Mouse (Mus musculus): ENCODE measurements around the gene Akap13.

Gene Akap13

DNA sequence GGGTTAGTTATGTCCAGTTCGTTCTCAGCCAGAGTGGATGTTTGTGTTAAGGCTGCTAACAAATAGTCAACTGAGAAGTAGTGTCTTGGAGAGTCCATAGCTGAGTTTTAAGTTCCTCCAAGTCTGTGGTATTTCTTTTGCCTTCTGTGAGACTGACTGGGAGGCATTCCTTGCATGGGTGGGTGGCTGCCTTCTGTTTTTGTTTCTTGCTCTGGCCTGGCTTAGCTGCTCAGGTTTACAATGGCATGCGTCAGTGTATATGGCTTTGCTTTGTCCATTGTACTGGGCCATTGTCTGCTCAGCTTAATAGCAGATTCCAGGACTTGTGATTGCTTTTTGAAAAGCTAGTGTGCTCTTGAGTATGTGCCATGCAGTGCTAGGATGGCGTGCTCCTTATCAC lies 65.9 kb downstream of the Akap13 start:
- DNase-seq: no peak

DNA sequence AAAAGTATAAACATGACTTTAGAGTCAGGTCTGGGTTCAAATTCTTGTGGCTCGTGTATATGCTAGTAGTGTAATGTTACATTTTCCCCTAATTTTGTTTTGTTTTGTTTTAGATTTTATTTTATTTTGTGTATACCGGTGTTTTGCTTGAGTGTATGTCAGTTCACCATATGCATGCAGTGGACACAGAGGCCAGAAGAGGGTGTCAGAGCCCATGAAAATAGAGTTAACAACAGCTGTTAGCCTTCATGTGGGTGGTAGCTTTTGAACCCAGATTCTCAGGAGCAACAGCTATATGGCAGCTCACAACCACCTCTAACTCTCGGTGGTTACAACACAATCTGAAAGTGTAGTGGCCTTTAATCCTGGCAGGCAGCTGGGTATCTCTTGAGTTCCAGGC lies 66.9 kb downstream of the Akap13 start:
- no peak for DNase-seq

DNA sequence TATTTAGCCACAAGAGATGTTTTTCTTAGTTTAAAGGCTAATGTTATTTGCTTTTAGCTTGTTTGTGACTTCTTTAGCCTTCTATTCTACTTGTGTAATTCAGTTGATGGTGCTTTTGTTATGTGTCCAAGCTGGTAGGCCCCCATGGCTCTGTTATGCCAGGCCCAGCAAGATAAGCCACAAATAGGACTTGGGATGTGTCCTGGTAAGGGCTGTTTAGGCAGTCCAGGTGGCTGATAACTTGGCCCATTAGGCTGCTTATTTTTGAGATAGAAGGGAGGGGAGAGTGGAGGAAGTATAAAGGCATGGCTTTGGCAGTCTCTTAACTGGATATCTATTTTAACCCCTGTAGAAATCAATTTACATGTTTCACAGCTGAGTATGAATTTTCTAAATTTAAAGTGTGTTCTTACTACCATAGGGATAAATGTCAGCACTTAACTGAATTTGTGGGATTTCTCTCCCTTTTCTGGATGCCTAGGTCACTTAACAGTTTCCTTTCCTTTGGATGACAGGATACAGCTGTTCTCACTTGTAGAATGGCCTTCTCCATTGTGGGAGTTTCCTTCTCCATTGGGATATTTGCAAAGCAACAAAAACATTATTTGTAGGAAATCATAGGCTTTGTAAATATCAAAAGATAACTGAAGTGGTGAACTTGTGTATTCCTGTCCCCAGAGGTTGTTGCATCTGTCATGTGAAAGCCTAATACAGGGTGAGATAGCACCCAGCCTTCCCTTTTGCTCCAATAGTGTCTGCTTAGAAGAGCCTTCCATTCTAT lies 69.6 kb downstream of the Akap13 start:
- no peak for DNase-seq

DNA sequence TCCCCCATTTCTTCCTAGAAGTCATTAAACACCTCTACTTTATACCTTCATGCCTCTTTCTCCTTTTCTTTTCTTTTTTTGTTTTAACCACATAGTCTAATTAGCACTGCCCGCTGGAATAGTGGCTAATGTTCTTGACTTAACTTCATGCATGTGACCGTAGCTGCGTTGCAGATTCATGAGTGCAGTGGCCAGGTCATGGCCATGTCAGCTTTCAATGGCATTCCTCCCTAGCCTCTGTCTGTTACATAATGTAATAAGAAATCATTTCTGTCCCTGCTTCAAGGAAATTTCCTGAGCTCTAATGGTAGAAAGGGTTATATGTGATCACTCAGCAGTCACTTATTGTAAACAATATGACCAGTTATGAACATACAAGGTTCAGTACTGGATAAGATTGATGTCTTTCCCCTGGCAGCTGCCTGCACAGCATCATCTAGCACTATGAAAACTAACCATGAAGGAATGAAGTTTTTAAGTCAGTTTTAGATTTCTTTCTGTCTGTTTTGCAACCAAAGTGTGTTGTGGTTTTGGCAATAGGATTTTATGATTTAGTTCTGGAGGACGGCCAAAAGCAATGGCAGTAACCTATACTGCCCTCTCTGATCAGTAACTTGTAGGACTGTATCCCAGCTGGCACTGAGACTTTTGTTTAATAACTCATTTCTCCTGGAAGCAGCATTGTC lies 70.5 kb downstream of the Akap13 start:
- DNase-seq: no peak

DNA sequence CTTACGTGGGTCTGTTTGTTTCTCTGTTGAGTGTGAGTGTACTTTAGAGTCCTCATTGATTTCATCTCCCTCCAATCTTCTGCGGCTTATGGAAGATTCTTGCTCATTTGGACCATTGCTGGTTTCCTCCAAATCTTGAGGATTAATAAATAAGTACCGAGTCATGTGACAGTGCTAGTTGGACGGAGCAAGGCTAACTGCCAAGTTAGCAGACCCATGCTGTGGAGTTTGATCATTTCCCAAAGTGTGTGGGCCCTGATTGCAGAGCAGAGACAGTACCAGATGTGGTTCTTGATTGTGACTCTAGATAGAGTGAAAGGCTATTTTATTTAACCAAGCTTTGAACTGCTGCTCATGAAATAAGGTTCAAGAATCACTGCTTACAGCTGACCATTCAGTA lies 73.4 kb downstream of the Akap13 start:
- no peak for DNase-seq

DNA sequence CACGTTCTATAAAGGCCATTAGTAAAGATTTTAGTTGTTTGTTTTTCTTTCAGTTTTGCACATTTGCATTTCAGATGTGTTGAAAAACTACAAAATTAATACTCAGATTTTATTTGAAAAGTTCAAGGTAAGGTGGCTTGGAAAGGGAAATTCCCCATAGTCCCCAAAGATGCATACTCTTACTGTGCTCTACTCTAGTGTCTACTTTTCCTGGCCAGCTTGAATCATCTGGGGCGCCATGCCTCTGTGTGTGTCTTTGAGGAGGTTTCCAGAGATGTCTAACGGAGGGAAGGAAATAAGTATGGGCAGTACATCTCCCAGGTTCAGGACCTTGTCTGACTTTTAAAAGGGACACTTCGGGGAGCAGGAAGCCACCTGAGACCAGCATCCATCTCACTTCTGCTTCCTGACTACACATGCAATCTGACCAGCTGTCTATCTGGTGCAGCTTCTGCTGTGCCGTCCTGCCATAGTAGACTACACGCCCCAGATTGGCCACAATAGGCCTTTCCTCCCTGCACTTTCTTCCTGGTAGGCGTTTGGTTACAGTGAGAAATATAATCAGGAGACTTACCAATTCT lies 74.6 kb downstream of the Akap13 start:
- no peak for DNase-seq

DNA sequence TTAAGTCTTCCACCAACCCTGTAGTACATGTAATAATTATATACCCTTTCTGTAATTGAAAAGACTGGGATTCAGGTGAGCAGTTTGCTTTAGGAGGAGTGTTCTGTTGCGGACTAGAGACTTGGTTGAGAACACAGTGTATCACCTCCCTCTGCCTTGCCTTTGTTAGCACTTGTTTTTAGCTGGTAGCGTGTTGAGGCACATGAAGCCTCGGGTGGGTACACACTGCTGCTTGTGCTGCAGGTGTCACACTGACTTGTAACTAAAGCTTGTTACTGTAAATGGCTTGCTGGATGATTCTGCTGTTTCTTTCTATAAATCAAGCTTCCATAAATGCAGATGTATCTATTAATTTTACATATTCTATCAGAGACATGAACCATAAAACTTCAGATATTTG lies 75.3 kb downstream of the Akap13 start:
- no peak for DNase-seq

DNA sequence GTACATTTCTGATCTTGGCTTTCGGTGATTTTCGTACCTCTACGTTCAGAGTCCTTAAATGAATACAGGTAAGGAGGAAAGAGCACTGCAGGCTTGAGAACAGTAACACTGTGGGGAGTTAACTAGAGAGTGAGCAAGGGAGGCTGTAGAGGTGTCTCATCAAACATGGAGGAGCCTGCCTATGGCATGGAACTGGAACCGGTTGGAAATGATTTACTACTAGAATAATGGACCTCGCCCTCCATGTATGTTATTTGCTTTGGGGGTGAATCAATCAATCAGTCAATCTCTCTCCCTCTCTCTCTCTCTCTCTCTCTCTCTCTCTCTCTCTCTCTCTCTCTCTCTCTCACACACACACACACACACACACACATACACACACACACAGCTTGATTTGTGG lies 77.7 kb downstream of the Akap13 start:
- no peak for DNase-seq

DNA sequence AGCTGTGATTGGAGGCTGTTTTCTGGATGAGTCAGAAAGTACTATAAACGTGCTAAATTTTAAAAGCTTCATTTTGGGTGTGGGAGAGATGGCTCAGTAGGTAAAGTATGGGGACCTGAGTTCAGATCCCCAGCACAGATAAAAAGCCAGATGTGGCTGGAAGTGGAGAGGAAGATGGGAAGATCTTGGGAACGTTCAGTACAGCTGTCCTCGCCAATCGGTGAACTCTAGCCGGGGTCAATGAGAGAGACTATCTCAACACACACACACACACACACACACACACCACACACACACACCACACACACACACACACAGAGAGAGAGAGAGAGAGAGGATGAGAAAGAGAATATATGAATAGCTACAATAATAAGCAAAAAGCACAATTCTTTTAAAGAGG lies 81.0 kb downstream of the Akap13 start:
- no peak for DNase-seq

DNA sequence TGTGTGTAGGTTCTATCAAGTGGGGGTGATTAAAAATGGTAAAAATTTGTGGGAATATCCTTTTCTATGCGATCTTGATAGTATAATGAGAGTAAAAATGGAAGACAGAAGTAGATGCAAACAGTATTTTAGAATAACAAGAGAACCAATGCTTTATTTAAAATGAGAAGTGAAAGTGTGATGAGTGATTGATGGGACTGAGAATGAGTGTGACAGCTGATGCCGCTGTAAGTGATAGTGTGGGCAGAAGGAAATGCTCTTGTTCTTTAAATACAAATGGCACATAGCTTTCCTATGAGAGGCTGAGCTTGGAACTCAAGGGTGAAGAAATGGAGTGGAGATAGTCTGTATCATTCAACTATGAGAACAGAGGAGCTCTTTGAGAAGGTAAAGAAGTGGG lies 82.2 kb downstream of the Akap13 start:
- DNase-seq: no peak

DNA sequence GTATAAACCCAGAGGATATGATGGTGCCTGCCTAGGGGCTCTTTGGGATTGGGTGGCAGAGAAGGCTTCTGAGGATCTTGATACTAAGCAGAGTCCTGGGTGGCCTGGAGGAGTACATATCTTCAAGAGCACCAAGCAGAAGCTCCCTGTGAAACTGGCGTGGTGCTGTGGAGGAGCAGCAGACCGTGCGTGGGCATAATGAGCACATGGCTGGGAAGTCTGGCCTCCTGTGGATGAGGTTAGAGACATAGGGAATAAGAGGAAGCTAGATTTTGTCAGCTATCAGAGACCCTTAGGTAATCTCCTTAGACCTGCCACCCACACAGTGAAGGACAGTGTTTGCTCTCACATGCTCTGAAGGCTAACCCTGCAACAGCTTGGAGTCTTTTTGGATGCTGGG lies 83.2 kb downstream of the Akap13 start:
- DNase-seq: no peak

DNA sequence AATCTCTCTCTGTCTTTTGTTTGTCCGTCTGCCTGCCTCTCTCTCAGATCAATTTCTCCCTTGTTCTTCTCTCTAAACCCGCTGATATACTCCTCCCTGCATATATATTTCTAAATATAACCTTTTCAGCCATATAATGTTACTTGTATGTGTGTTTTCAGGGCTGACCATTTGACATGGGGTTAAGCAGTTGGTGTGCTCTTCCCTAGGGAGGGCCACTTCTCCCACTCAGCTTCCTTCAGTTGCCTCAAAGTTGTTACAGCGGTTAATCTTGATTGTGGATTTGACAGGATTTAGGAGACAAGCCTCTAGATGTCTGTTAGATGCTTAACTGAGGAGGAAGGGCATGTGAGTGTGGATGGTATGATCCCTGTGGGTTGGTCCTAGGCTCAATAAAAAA lies 83.8 kb downstream of the Akap13 start:
- DNase-seq: no peak

DNA sequence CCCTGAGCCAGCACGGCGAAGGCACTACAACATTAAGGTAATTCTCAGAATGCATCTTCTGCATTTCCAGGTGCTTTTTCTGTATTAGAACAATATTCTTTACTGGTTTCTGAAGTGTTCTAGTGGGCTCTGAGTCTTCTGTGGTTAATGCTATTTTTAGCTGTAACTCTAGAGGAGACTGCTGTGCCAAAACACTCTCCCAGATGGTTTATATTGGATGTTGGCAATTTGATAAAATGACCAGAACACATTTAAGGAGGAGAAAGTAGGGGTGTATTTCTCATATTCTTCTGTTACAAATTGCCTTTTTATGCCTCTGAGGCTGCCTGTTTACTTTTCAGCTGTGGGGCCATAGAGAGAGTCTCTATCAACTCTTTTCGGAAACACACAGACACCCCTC lies 94.5 kb downstream of the Akap13 start:
- DNase-seq: no peak

DNA sequence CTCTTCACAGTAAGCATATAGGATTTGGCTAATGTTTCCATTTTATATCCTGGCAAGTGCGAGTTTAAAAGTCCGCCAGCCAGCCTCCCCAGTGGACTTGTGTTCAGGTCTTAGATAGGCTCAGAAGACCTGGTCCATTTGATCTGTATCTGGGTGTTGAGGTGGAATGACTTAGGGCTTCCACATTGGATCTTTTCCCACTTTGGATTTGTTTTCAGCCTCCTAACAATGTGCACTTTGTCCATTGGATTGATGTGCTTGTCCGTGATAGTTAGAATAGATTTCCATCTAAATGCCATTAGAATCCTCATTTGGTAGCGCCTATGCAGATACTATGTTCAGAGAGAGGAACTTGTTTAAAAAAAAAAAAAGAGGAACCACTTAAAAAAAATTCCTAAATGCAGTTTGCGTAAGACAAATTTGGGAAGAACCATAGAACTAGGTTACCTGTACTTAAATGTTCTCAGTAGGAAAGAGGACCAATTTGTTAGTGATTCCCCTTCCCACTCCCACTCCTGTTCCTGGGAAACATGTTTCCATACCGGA lies 95.5 kb downstream of the Akap13 start:
- DNase-seq: no peak

DNA sequence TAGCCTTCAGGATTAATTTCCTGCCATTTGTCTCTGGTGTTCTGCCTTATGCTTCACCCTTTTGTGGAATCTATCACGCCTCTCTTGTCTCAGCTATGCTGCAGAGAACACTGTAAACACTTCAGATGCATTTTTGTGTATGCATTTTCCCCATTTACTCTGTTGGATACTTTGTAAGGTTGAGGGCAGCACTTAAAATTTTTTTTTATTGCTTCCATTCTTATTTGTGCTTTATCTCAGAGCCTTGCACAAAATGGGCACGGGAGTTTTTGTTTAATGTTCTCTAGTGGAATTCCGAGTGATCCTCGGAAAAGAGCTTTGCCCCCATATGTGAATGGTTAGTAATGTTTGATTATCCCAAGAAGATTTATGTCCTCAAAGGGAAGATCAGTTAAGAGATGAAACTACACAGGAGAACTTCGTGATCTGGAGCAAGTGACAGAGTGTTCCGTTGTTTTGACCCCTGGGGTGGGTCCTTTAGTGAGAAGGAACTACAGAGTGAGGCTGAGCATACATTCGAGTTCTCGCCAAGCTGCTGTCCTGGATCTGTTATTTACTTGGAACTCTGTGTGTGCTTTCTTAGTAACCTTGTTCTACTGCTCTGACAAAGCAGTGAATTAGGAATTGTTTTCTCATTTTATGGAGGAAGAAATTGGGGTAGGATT lies 97.8 kb downstream of the Akap13 start:
- no peak for DNase-seq

DNA sequence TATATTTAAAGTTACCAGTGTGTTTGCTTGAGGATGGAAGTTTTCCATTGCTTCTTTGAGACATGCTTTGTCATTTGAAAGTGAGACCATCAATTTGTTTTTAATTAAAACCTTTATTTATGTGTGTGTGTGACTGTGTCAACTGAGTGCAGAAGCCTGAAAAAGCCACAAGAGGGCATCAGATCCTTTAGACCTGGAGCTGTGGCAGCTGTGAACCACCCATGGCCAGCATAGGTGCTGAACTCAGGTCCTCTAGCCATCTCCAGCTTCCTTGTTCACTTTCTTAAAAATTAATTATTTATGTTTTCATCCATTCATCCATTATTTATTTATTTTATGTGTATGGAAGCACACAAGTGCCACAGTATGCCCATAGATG lies 98.3 kb downstream of the Akap13 start:
- DNase-seq: no peak

DNA sequence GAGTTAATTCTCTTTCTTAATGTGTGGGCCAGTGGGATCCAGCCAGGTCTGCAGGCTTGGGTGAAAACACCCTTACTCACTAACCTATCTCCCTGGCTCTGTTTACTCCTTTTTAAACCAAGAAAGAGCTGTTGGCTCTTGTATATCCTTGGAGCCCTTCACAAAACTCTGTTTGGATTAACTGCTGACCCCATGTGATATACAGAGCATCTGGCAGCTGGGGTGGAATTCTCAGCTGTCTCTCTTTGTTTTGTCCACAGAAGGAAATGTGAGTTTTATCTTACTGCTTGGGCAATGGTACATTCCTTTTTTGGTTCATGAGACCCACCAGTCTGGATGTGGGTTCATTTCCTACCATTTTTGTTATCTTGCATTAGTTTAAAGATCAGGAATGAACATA lies 98.7 kb downstream of the Akap13 start:
- no peak for DNase-seq

DNA sequence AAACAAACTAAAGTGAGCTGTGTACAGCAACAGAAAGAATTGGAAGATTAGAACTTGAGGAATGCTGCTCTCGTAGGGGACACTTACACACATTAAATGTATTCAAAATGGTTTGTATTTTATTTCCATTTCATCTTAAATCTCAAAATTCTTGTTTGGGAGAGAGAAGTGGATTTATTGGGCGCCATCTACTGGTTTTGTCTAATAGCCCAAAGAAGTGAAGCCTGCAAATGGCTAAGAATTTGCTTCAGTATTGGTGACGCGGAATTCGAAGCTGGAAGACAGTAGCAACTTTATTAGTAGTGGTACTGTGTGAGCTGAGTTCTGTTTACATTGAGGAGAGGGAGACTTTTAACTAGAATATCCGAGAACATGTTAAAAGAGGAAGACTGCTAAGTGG lies 100.6 kb downstream of the Akap13 start:
- peak in 1 of 2 experiments; percentile 18 for DNase-seq

DNA sequence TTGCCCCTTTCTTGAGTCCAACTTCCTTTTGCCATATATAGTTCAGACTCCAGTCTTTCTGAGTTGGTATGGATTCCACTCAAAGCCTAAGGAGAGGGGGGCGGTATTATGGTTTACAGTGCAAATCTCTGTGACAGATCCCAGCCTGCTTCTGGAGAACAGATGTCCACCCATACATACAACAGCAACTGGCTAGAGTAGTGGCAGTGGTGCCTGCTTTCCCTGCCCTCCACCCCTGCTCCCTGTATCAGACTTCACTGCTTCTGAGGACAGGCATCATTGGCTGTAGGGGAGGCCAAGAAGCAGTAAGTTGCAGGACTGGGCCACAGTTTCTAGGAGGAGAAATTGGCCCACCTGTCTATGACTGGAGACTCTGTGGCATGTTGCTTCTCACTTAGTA lies 102.9 kb downstream of the Akap13 start:
- DNase-seq: no peak

DNA sequence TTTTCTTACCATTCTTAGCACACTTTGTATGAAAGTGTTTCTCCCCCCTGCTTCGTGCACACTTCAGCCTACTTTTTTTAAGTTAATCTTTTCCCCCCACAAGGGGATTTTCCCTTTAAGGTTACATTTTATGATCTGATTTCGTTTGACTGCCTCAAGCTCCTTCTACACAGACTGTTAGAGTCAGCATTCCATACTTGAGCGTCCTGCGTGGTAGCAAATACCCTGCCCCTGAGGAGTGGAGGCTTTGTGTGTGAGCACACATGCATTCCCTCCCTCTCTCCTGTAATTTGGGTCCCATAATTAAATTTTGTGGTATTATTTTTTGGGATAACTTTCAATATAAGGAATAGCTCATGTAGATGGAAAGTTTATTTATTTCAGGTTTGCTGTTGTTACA lies 103.8 kb downstream of the Akap13 start:
- no peak for DNase-seq

DNA sequence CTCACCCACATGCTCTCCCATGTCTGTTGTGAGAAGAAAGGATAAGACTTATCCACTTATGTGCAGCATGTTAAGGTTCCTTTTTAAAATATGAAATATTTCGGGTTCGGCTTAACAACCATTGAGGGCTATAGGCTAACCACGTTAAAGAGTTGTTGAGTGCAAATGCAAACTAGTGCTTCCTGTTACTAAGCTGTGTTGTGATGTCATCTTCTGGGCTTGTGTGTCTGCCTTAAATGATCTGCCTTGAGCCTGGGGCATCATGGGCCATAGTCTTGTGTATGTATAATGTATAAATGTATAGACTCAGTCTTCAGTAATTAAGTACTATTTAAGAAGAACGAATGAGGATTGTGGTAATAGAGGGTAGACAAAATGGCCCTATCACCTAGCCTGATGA lies 104.6 kb downstream of the Akap13 start:
- DNase-seq: no peak

DNA sequence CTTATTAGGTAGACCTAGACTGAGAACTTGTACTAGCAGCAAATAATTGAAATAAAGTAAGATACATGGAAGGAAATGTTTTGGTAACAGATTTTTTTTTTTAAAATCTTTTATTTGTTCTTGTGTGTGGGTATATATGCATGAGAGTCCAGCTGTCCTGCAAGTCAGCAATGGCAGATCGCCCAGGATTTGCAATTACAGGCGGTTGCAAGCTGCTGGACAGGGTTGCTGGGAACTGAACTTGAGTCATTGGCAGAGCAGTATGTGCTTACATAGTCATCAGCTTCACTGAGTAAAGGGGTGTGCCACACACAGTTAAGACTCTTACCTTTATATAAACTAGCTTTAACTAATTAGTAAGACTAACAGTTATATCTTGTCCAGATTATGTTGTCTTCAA lies 105.2 kb downstream of the Akap13 start:
- no peak for DNase-seq

DNA sequence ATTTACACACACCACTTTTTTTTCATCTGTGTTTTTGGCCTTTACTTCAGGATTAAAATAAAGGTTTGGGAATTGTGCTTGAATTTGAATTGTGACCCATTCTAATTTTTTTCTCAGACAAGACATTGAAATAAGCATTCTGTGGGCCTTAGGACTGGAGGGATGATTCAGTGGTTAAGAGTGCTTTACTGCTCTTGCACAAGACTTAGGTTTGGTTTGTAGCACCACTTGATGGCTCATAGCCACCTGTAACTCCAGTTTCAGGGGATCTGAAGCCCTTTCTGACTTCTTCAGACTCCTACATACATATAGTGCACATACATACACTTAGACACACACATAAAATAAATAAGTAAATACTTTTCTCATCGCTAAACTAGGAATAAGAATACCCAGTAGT lies 105.8 kb downstream of the Akap13 start:
- no peak for DNase-seq

DNA sequence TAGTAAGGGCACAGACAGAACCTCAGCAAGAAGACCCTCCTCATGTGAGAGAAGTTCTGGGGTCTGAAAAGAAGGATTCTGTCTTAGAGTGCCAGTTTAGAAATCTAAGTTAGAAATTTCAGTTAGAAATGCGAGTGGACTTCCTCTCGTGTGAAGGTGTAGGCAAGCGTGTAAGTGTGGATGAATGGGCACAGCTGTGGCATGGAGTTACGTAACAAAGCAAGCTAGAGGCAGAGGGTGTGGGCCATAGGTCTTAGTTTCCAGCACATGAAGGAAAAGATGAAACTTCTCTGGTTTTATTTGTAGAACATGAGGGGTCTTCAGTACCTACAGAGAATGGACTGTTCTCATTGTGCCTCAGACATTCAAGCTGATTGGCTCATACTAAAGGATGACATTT lies 112.9 kb downstream of the Akap13 start:
- no peak for DNase-seq

All from cerebellum, postnatal 25 days (tissue).